Mouse (Mus musculus) lung, postnatal 0 days (tissue): ENCODE data around the gene Ap4e1.

Experiments used
- CTCF ChIP-seq: IDR thresholded peaks from 2 replicates; pipeline ENCODE4 v1.5.1; 2016; ENCODE audit warnings: antibody characterized with exemption, mild to moderate bottlenecking
- EP300 ChIP-seq: IDR thresholded peaks from 2 replicates; pipeline ENCODE4 v1.6.1; 2016; ENCODE audit warnings: antibody characterized with exemption, mild to moderate bottlenecking, control low read depth

GRCm38 (mm10) chr2:127086235-127086634 lies 77.7 kb downstream of the Ap4e1 start:
- TF ChIP-seq EP300 (no peak), CTCF (no peak)
